Mouse (Mus musculus): ENCODE measurements around the gene Hvcn1.

DNA sequence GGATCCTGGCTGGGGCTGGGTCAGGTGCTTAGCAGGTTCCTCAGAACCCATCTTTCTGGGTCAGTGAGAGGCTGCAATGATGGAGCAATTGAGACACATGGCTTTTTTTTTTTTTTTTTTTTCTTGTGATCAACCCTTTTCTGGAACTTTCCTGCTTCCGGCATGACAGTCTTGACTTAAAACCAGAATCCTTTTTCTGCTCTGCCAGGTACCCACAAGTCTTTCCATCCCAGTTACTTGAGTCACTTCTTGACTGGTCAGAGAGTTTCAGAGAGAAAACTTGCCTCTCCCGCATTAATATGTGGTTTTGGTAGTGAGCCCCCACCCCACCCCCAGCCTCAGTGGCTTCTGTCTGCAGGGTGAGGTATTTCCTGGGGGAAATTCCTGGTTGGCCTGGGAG, 17.7 kb downstream of the Hvcn1 start:
- TF ChIP-seq CTCF (IDR thresholded peaks at IDR 0.05; ENCODE audit: low read depth, low read length) (no peak), POLR2A (IDR thresholded peaks at IDR 0.05; ENCODE audit: extremely low read depth, insufficient read depth, low read length) (no peak)

All from liver, adult 2 months (tissue).